ENCODE assay signal across 8 mouse cellular contexts in the genomic region with DNA sequence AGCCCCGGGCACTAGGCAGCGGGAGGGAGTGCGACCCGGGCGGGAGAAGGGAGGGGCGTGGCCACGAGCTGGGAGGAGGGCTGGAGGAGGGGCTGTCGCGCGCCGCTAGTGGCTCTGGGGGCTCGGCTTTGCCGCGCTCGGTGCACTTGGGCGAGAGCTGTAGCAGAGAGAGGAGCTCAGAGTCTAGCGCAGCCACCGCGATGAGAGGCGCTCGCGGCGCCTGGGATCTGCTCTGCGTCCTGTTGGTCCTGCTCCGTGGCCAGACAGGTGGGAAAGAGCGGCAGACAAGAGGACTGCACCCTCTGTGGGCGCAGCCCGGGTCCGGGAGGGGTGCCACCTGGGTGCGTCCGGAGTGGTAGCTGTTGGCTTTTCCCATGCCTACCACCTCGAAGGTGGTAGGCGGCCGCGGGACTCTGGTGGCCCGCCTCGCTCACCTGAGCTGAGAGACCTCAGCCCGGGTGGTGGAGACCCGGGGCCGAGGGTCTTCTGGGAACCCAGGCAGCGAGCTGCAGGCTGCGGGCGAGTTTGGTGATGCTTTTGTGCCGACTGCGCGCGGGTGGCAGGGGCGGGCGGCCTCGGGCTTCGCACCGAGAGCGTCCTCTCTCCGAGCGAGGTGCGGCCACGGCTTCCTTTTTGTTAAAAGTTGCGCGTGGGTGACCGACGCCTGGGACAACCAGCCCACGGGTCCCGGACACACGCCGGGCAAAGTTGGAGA. TPM values are rescaled to one million over a fixed set of nuclear protein-coding genes. Genes with fewer than 3 reads are reported as not detected.
DNase-seq lines count a peak whose midpoint lies in the region; ATAC-seq and TF ChIP-seq lines count a peak whose summit lies in the region.

A gene (plus strand): TSS at position 65 of the 715 bp plus-strand sequence.

- ATAC-seq in embryonic facial prominence, embryonic 11.5 days (replicated peaks; ENCODE audit: insufficient number of reproducible peaks, low FRiP score, low TSS enrichment, low read depth) = peak; percentile 93
- peak; percentile 83 for ATAC-seq in limb, embryonic 12.5 days (ENCODE audit: insufficient number of reproducible peaks, insufficient read depth, low FRiP score, low TSS enrichment, low read depth)
- peak; percentile 93 for ATAC-seq in midbrain, embryonic 13.5 days
- ATAC-seq in monocyte, adult 5-6 weeks (replicated peaks; ENCODE audit: insufficient number of reproducible peaks, low FRiP score, low TSS enrichment, poor library complexity, severe bottlenecking) = no peak

- H3K4me2 ChIP-seq in embryonic facial prominence, embryonic 11.5 days (ENCODE audit: low read depth, low read length) = peak within 1 kb of the TSS; percentile 98
- peak within 1 kb of the TSS; percentile 98 for H3K4me2 ChIP-seq in limb, embryonic 12.5 days
- peak within 1 kb of the TSS; percentile 96 for H3K4me2 ChIP-seq in midbrain, embryonic 13.5 days (replicated peaks)

- intact Hi-C loops in heart, adult 2 months (cut with DNase I) = loop anchor here (2.0 to 5.0 kb wide), 3 partner anchors 237 to 278 kb away; no protein-coding TSS in a partner anchor

- H3K36me3 ChIP-seq in embryonic facial prominence, embryonic 11.5 days (replicated peaks; ENCODE audit: control insufficient read depth, insufficient read depth, low read depth, low read length) = no peaks in the 10 kb centered on the region
- H3K36me3 ChIP-seq in heart, adult 2 months (ENCODE audit: control insufficient read depth, insufficient read depth, low read length) = no peaks in the 10 kb centered on the region
- no peaks in the 10 kb centered on the region for H3K36me3 ChIP-seq in kidney, adult 2 months (ENCODE audit: control insufficient read depth, insufficient read depth, low read length)
- no peaks in the 10 kb centered on the region for H3K36me3 ChIP-seq in limb, embryonic 12.5 days
- no peaks in the 10 kb centered on the region for H3K36me3 ChIP-seq in midbrain, embryonic 13.5 days

- no peaks in the 10 kb centered on the region for H3K9me3 ChIP-seq in embryonic facial prominence, embryonic 11.5 days (replicated peaks; ENCODE audit: control insufficient read depth, low read length)
- H3K9me3 ChIP-seq in limb, embryonic 12.5 days = no peaks in the 10 kb centered on the region
- no peaks in the 10 kb centered on the region for H3K9me3 ChIP-seq in midbrain, embryonic 13.5 days

- H3K79me2 ChIP-seq in heart, adult 2 months (replicated peaks; ENCODE audit: control insufficient read depth, insufficient read depth, low read length) = no peaks in the 10 kb centered on the region

- peak; percentile 68 for TF ChIP-seq POLR2A in heart, adult 2 months (IDR thresholded peaks at IDR 0.05; ENCODE audit: insufficient read depth, low read depth, low read length)
- TF ChIP-seq POLR2A in kidney, adult 2 months (IDR thresholded peaks at IDR 0.05; ENCODE audit: low read depth, low read length) = no peak

- H3K4me1 ChIP-seq in embryonic facial prominence, embryonic 11.5 days (ENCODE audit: control insufficient read depth, insufficient read depth, low read length) = peaks cover 4% of the 10 kb centered on the region; the same call in 1 of the 2 replicates
- no peaks in the 10 kb centered on the region; the same call in none of the 2 replicates for H3K4me1 ChIP-seq in heart, adult 2 months (ENCODE audit: control insufficient read depth, insufficient read depth, low read length)
- no peaks in the 10 kb centered on the region for H3K4me1 ChIP-seq in kidney, adult 2 months (ENCODE audit: control insufficient read depth, insufficient read depth, low read length)
- peaks cover 29% of the 10 kb centered on the region for H3K4me1 ChIP-seq in limb, embryonic 12.5 days (replicated peaks)
- H3K4me1 ChIP-seq in midbrain, embryonic 13.5 days (replicated peaks) = peaks cover 31% of the 10 kb centered on the region

- H3K9ac ChIP-seq in embryonic facial prominence, embryonic 11.5 days (replicated peaks; ENCODE audit: low read length) = peak within 1 kb of the TSS; percentile 74
- H3K9ac ChIP-seq in heart, adult 2 months (ENCODE audit: low read depth, low read length) = peak within 1 kb of the TSS; percentile 70
- peak within 1 kb of the TSS; percentile 76 for H3K9ac ChIP-seq in limb, embryonic 12.5 days (replicated peaks)
- H3K9ac ChIP-seq in midbrain, embryonic 13.5 days (replicated peaks) = peak within 1 kb of the TSS; percentile 85

- under 1% methylated on average over 65 of the region's 65 CpGs for WGBS in embryonic facial prominence, embryonic 11.5 days
- under 1% methylated on average over 64 of the region's 65 CpGs for WGBS in heart, adult 2 months
- under 1% methylated on average over 64 of the region's 65 CpGs for WGBS in kidney, adult 2 months
- under 1% methylated on average over 63 of the region's 65 CpGs for WGBS in limb, embryonic 12.5 days
- WGBS in midbrain, embryonic 13.5 days = under 1% methylated on average over 59 of the region's 65 CpGs

- peak within 1 kb of the TSS; percentile 64 for H3K4me3 ChIP-seq in embryonic facial prominence, embryonic 11.5 days (ENCODE audit: low read depth, low read length)
- H3K4me3 ChIP-seq in heart, adult 2 months = peak within 1 kb of the TSS; percentile 62
- H3K4me3 ChIP-seq in kidney, adult 2 months (ENCODE audit: insufficient read depth, low read depth, low read length) = peak within 1 kb of the TSS; percentile 55
- peak within 1 kb of the TSS; percentile 63 for H3K4me3 ChIP-seq in limb, embryonic 12.5 days (replicated peaks)
- H3K4me3 ChIP-seq in midbrain, embryonic 13.5 days (replicated peaks) = peak within 1 kb of the TSS; percentile 72

- TF ChIP-seq CTCF in heart, adult 2 months (IDR thresholded peaks at IDR 0.05) = no peak
- no peak for TF ChIP-seq CTCF in kidney, adult 2 months (conservative IDR thresholded peaks at IDR 0.05; ENCODE audit: insufficient read depth, insufficient read length, low read depth, low read length)

- DNase-seq in adrenal gland, postnatal 4 days (ENCODE audit: low spot score in 2 of 2) = peak; percentile 63 to 65
- DNase-seq in embryonic facial prominence, embryonic 11.5 days (ENCODE audit: low spot score) = peak; percentile 90
- peak; percentile 72 to 75 for DNase-seq in heart, adult 2 months
- peak; percentile 60 for DNase-seq in kidney, adult 2 months
- DNase-seq in spleen, postnatal 10 days (ENCODE audit: low spot score in 2 of 2) = peak; percentile 38 to 73

- peak within 1 kb of the TSS; percentile 20; the same call in 1 of the 2 replicates for H3K27ac ChIP-seq in embryonic facial prominence, embryonic 11.5 days (replicated peaks; ENCODE audit: low read depth, low read length)
- no peak within 1 kb of the TSS for H3K27ac ChIP-seq in heart, adult 2 months
- H3K27ac ChIP-seq in kidney, adult 2 months (ENCODE audit: insufficient read depth, low read depth, low read length) = no peak within 1 kb of the TSS
- peak within 1 kb of the TSS; percentile 35; the same call in 1 of the 2 replicates for H3K27ac ChIP-seq in limb, embryonic 12.5 days
- peak within 1 kb of the TSS; percentile 69 for H3K27ac ChIP-seq in midbrain, embryonic 13.5 days

- no peak for TF ChIP-seq EP300 in heart, adult 2 months (IDR thresholded peaks at IDR 0.05; ENCODE audit: insufficient read depth, low read depth, low read length)

- no peaks in the 10 kb centered on the region for H3K27me3 ChIP-seq in embryonic facial prominence, embryonic 11.5 days (ENCODE audit: control insufficient read depth, insufficient read depth, low read length)
- peaks cover 2% of the 10 kb centered on the region; the same call in 1 of the 2 replicates for H3K27me3 ChIP-seq in heart, adult 2 months (ENCODE audit: control insufficient read depth, insufficient read depth, low read length)
- H3K27me3 ChIP-seq in kidney, adult 2 months (replicated peaks; ENCODE audit: control insufficient read depth, insufficient read depth, low read length) = no peaks in the 10 kb centered on the region
- peaks cover 23% of the 10 kb centered on the region for H3K27me3 ChIP-seq in limb, embryonic 12.5 days
- peaks cover 28% of the 10 kb centered on the region for H3K27me3 ChIP-seq in midbrain, embryonic 13.5 days

RNA-seq across cellular contexts. Expression of the gene that starts here (rescaled TPM):
- total RNA-seq in adrenal gland, postnatal 4 days (2021) = 10 to 100 TPM; 25.1 to 28.7 TPM
- polyA plus RNA-seq in embryonic facial prominence, embryonic 11.5 days (2014; fragmentation: Nextera tagmentation; extraction: Ambion mirVana) = 20.8 and 21.0 TPM in 2 replicates
- total RNA-seq in heart, adult 2 months (2021) = 1 to 10 TPM; 2.2 to 2.8 TPM
- polyA plus RNA-seq in heart, adult 2 months (2012; rRNA removed) = 5.4 and 7.0 TPM in 2 replicates
- 15.2 and 15.6 TPM in 2 replicates for polyA plus RNA-seq in kidney, adult 2 months (2012; rRNA removed)
- 14.4 and 15.0 TPM in 2 replicates for polyA plus RNA-seq in limb, embryonic 12.5 days (2016; fragmentation: Nextera tagmentation; extraction: Ambion mirVana)
- polyA plus RNA-seq in midbrain, embryonic 13.5 days (2015; fragmentation: Nextera tagmentation; extraction: Ambion mirVana) = 28.8 and 30.7 TPM in 2 replicates
- 3.0 to 6.0 TPM (median 3.9 TPM) in 3 replicates for total RNA-seq in monocyte, adult 5-6 weeks (2017)

Comparison
In these comparisons a context has a peak if more than half of its experiments do, and no peak if none do; other contexts are left out.
1. H3K27ac ChIP-seq: peak in embryonic facial prominence, embryonic 11.5 days (single experiment), limb, embryonic 12.5 days (single experiment) and midbrain, embryonic 13.5 days (single experiment); none in heart, adult 2 months (single experiment) and kidney, adult 2 months (single experiment).
2. Peak in every context shown above with its lines, with median percentiles within 50 percentile points of each other: DNase-seq, H3K4me2 ChIP-seq, H3K4me3 ChIP-seq and H3K9ac ChIP-seq.